Mouse (Mus musculus) retina, embryonic 14.5 days (tissue): ENCODE results near the gene Hist2h2be.
"Not testable (repeated sequence)": the region's sequence is repeated elsewhere in the genome, so short reads cannot be mapped to it uniquely, and the experiment has no call there.

ENCODE experiments used
- DNase-seq: peaks from one replicate; pipeline ENCODE4 v3.0.0-alpha.2; 2015; ENCODE audit warnings: low spot score

Gene Hist2h2be

DNA sequence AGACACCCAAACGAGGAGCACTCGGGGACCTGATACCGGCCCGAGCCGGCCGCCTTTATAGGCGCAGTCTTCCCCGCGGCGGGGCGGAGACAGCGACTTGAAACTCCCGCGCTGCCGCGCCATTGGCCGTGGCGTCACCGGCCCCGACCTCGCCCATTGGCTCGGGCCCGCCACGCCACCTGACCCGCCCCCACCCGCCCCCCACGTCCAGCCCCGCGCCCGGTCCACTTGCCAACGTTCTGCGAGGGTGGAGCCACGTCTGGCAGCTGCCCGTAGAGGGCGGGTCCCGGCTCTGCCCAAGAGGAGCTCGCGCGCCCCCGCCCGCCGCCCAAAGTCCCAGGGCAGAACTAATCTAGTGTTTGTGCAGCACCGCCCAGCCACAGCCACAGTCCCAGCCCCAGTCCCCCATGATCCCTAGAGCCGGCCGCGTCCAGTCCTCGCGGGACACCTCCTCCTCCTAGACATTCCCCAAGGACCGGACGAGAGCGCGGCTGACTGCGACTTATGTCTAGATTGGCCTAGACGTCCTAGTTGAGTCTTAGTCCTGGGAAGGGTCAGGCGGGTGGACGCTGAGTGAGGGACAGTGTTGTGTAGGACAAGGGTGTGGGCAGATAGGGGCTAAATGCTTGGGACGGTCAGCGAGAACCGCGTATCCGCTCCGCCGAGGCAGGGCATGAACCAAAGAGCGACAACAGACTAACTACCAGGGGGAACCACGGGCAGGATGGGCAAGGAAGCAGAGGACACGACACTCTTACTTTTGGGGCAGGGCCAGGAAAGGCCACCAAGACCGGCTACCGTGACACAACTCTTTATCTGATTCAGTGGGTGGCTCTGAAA lies 18.3 kb downstream of the Hist2h2be start, which contains the start of gene Hist2h3c2:
Hist2h3c2 (minus strand) TSS at position 174 of the 840 bp plus-strand sequence.
- DNase-seq, result not testable (repeated sequence)

DNA sequence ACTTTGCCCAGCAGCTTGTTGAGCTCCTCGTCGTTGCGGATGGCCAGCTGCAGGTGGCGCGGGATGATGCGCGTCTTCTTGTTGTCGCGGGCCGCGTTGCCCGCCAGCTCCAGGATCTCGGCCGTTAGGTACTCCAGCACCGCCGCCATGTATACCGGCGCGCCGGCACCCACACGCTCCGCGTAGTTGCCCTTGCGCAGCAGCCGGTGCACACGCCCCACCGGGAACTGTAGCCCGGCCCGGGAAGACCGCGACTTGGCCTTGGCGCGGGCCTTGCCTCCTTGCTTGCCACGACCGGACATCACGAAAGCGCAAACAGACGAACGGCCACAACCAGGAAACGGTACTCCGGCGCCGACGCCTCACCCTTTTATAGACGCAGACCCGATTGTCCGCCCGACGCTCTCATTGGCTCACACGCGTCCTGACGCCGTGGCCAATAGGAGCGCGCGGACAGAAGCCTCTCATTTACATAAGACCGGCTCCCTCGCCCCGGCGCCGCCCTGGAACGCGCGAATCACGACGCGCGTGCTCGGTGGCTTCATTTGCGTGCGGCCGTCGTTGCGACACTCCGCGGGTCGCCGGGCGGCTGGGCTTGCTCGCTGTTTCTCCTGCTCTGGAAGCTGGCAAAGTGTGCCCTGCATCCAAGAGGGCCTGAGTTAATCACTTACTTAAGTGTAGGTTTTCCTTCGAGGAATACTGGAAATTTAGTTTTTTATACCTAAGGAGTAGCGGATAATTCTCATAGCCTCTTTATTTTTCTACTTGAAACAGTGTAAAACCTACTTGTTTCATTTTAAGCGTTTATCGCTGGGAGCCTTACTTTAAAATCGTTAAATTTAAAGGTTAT lies 19.3 kb downstream of the Hist2h2be start, which contains the start of gene Hist2h2aa2:
Hist2h2aa2 (minus strand) TSS at position 328 of the 850 bp plus-strand sequence.
- DNase-seq, result peak; percentile 65

DNA sequence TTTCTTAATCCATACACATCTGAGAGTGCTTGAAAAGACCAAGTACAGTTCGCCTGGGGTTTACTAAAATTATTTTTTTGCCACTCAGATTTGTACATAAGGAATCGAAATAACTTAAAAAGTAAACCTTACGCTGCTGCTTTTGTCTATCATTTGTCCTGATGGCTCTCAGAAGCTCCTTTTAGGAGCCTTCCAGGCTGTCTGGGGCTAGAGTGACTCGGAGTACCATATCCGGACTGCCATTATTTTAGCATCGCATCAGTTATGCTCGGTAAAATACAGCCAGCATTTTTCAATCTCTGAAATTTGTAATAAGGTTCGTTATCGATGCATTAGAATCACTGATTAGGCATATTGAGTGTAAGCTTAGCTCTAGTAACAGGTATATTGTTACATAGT lies 19.9 kb downstream of the Hist2h2be start:
- DNase-seq, result no peak

DNA sequence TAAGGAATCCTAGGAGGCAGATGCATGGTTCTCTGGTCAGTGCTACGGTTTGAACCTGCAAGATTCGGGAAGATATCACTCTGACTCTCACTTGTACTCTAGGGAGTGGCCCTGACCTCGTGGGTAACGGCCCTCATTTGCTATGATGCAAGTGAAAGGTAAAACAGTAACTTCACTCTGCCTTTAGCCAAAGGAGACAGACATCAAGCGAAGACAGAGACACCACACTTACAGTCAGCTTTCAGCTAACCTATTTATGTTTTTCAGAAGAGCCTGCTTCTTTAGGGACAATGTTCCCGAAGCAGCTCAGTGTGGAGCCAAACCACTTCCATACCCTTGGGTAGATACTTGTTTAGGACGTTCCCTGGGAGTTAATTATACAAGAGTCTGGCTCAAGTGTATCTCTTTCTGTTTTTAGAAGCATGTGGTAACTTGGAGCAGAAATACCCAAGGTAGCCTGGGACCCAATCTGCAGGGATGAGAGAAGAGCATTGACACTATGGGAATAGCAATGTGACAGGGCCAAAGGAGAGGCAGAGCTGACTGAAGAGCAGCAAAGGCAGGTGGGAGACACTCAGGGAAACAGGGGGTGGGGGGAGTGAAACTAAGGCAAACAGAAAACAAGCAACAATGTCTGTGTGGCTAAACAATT lies 23.1 kb downstream of the Hist2h2be start:
- DNase-seq, result no peak

- peak; percentile 80 for DNase-seq
Measured at GRCm38 (mm10) chr3:96245003-96245886, 24.3 kb downstream of the Hist2h2be start, which contains the start of gene Hist2h2aa1. Gene Hist2h2aa1, plus strand, starts transcription at chr3:96245497.

GRCm38 (mm10) chr3:96246018-96246417 lies 25.1 kb downstream of the Hist2h2be start:
- not testable (repeated sequence) for DNase-seq

DNA sequence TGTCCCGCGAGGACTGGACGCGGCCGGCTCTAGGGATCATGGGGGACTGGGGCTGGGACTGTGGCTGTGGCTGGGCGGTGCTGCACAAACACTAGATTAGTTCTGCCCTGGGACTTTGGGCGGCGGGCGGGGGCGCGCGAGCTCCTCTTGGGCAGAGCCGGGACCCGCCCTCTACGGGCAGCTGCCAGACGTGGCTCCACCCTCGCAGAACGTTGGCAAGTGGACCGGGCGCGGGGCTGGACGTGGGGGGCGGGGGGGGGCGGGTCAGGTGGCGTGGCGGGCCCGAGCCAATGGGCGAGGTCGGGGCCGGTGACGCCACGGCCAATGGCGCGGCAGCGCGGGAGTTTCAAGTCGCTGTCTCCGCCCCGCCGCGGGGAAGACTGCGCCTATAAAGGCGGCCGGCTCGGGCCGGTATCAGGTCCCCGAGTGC lies 25.5 kb downstream of the Hist2h2be start, which contains the start of gene Hist2h3c1:
Hist2h3c1 (plus strand) TSS at position 259 of the 430 bp plus-strand sequence.
- DNase-seq, result not testable (repeated sequence)

DNA sequence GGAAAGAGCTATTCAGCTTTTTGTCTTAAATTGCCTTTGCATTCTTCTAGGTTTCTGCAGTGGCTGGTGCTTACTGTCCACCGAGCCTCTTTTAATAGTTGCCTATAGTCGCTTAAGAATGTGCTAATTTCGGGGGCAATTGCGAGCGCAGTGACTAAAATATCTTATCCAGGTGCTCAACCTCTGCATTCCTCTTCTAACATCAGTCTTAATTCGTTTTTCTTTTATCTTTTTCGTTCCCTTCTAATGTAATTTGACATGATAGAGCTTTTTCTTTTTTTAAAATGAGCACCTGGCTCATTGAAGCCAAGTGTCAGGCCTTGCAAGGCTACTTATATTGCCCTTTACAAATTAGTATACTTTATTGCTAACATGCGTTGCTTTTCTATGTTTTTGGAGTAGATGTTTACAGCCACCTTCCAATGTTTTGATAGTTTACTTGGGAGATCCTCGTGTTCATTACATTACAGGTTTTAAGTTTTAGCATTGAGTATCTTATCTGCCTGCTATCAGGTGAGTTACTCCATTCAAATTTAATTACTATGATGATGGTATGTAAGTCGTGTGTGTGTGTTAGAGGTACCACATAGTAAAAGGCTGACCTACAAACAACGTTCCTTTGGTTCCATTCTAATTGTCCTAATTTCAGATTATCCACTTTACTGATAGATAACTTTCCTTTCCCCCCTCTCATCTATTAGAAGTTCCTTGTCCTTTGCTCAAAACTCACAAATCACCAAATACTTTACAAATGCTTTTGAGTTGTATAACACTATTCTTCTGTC lies 26.6 kb downstream of the Hist2h2be start:
- no peak for DNase-seq

GRCm38 (mm10) chr3:96248141-96249033 lies 27.5 kb downstream of the Hist2h2be start:
- DNase-seq, result no peak

GRCm38 (mm10) chr3:96249034-96249345 lies 28.1 kb downstream of the Hist2h2be start:
- DNase-seq, result no peak

DNA sequence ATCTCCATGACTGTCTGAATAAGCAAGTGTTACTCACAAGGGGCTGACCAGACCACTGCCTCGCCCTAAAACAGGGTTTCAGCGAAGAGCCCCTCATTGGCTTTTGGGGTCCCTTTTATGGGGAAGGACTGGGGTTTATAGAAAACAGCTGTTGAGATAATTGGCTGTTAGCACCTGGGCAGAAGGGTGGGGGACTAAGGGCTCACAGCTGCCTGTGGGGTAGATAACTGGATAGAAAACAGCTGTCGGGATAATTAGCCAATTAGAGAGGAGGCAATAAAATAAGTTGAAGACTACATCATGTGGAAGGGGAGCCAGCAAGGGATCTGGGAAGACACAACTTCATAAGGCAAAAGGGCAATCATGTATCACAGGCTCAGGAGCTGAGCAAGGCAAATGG lies 30.0 kb downstream of the Hist2h2be start:
- DNase-seq, result no peak

DNA sequence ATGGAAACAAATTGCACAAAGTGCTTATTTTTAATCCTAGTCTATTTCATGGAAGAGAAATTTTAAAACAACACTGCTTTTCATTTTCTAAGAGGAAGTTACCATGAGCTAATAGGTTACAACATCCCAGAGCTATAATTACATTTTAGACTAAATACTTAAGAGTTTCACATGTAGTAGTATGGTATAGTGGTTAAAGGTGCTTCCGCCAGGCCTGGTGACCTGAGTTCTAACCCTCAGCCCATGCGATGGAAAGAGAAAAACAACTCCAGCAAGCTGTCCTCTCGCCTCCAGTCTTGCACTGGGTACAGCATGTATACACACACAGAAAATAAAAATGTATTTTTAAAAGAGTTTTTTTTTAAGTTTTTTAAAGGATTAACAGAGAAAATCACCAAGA lies 30.9 kb downstream of the Hist2h2be start:
- DNase-seq, result no peak

GRCm38 (mm10) chr3:96254683-96255355 lies 33.9 kb downstream of the Hist2h2be start:
- peak; percentile 62 for DNase-seq

- no peak for DNase-seq
Measured at GRCm38 (mm10) chr3:96255926-96256593, 35.1 kb downstream of the Hist2h2be start.

- no peak for DNase-seq
Measured at GRCm38 (mm10) chr3:96257190-96257589, 36.3 kb downstream of the Hist2h2be start.

DNA sequence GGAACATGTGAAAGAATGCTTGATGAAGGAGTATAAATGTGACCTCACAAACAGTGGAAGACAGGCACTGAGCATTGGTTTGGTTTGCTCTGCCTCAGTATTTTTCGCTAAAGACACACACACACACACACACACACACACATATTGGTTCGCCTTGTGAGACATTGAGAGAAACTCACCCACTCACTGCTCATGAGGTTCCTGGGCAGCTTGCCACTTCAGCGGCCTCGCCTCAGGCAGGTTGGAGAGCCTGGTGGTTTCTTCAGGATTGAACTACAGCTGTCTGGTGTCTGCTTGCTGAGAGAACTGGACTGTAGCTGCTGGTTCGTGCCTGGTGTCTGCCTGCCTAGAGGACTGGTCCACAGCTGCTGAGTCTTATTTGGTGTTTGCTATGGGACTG lies 39.3 kb downstream of the Hist2h2be start:
- no peak for DNase-seq

- DNase-seq, result no peak
Measured at GRCm38 (mm10) chr3:96261623-96262022, 40.7 kb downstream of the Hist2h2be start.
